Mouse (Mus musculus) thymus, adult 2 months (tissue): ENCODE measurements at regions not wholly inside any gene's neighbourhood (a gene's known extent, or its start where the extent isn't known, plus 50 kb on each side); places are given as distances from the start of the nearest gene placed in this dataset.
A peak's percentile ranks its signal among the peaks of the same experiment; 100 is the strongest.
"Not testable (repeated sequence)": the region's sequence is repeated elsewhere in the genome, so short reads cannot be mapped to it uniquely, and the experiment has no call there.

Experiments
- DNase-seq: peaks from one replicate; pipeline ENCODE4 v3.0.0; 2021
- H3K27ac ChIP-seq: fragments of 200-500 bp; 2 replicates; pipeline ENCODE4 v1.5.1; 2012; ENCODE audit warnings: low read length, control low read depth; ENCODE audit not compliant: control insufficient read depth, insufficient read depth
- H3K27me3 ChIP-seq: fragments of 200-500 bp; 2 replicates; pipeline ENCODE4 v1.6.1; 2012; ENCODE audit warnings: mild to moderate bottlenecking, low read length, moderate library complexity, mixed read lengths; ENCODE audit not compliant: control insufficient read depth, insufficient read depth
- H3K36me3 ChIP-seq: fragments of 200-500 bp; 2 replicates; pipeline ENCODE4 v1.6.1; 2012; ENCODE audit warnings: mild to moderate bottlenecking, low read length, moderate library complexity; ENCODE audit not compliant: control insufficient read depth, insufficient read depth
- H3K4me1 ChIP-seq: fragments of 200-500 bp; replicated peaks from 2 replicates; pipeline ENCODE4 v1.6.1; 2012; ENCODE audit warnings: low read length; ENCODE audit not compliant: control insufficient read depth, insufficient read depth
- H3K4me3 ChIP-seq: fragments of 200-500 bp; 2 replicates; pipeline ENCODE4 v1.5.1; 2012; ENCODE audit warnings: mild to moderate bottlenecking, low read length, control low read depth, moderate library complexity; ENCODE audit not compliant: control insufficient read depth, insufficient read depth
- CTCF ChIP-seq: fragments of 200-500 bp; IDR thresholded peaks from 2 replicates; pipeline ENCODE4 v1.5.1; 2012; ENCODE audit warnings: mild to moderate bottlenecking, control low read depth, low read length, moderate library complexity, borderline replicate concordance; ENCODE audit not compliant: control insufficient read depth, poor library complexity, insufficient read depth; ENCODE audit errors: extremely low read depth
- POLR2A ChIP-seq: fragments of 200-500 bp; IDR thresholded peaks from 2 replicates; pipeline ENCODE4 v1.6.1; 2012; ENCODE audit warnings: mild to moderate bottlenecking, low read length, control low read depth, moderate library complexity; ENCODE audit not compliant: control insufficient read depth, poor library complexity, insufficient read depth; ENCODE audit errors: extremely low read depth
- WGBS: fragments of 180-500 bp; shearing (Covaris S2); methylation state at CpG from one replicate; pipeline ENCODE4 v1.1.7; 2018; 5-methylcytosine and 5-hydroxymethylcytosine counted together

DNA sequence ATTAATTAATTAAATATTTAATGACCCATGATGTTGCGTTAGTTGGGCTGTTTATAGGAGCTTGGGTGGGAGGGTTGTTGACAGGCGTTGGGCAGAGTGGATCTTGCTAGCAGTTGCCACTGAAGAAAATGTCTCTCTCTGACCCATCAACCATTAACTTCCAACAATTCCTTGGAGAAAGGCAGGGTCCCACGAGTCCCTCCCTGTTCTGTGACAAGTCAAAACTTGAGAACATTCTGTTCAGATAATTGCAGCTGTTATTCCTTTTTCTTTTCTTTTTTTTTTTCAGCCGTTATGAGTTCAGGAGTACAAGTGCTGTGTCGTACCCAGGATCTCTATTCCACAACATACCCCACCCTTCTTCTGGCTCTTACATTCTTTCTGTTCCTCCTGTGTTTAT lies 59.8 kb upstream of the Tnfrsf21 start:
- WGBS, result 89% methylated on average over 5 of the region's 5 CpGs
- no peak for DNase-seq
- H3K27ac ChIP-seq, result no peak overlapping the region
- H3K36me3 ChIP-seq, result no peaks in the 10 kb centered on the region
- H3K4me3 ChIP-seq, result no peak overlapping the region
- no peaks in the 10 kb centered on the region for H3K4me1 ChIP-seq
- no peaks in the 10 kb centered on the region for H3K27me3 ChIP-seq
- TF ChIP-seq CTCF, result no peak
- no peak for TF ChIP-seq POLR2A

DNA sequence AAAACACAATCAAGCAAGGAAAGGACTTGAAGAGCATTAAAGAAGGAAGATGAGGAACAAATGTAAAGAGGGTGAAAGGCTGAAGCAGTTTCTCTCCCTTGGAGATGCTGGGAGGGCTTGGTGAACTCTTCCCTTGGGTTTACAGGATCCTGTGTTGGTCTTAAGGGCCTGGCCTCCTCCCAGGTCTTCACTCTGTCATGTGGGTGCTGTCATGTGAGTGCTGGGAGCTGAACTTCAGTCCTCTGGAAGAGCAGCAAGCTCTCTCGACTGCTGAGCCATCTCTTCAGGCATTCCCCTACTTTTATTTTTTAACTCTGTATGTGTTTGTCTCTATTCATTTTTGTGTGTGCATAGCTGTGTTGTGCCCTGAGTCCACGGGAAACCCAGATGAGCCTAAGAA lies 61.6 kb upstream of the Tnfrsf21 start:
- no peaks in the 10 kb centered on the region for H3K4me1 ChIP-seq
- H3K27me3 ChIP-seq, result no peaks in the 10 kb centered on the region
- no peak for TF ChIP-seq CTCF
- no peak for TF ChIP-seq POLR2A
- WGBS, result 73% methylated on average over 2 of the region's 2 CpGs
- DNase-seq, result no peak
- H3K27ac ChIP-seq, result no peak overlapping the region
- no peak overlapping the region for H3K4me3 ChIP-seq
- H3K36me3 ChIP-seq, result no peaks in the 10 kb centered on the region

DNA sequence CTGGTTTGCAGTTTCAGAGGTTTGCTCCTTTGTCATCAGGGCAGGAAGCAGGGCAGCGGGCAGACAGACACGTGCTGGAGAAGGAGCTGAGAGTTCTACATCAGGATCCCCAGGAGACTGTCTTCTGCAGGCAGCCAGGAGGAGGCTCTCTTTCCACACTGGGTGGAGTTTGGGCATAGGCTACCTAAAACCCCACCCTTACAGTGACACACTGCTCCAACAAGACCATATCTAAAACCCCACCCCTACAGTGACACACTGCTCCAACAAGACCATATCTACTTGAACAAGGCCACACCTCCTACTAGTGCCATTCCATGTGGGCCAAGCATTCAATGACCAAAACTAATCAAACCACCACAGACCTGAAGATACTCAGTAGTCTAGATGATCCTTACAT lies 68.0 kb upstream of the Cd2ap start:
- no peak overlapping the region for H3K27ac ChIP-seq
- WGBS, result 90% methylated on average over 2 of the region's 2 CpGs
- no peaks in the 10 kb centered on the region for H3K36me3 ChIP-seq

DNA sequence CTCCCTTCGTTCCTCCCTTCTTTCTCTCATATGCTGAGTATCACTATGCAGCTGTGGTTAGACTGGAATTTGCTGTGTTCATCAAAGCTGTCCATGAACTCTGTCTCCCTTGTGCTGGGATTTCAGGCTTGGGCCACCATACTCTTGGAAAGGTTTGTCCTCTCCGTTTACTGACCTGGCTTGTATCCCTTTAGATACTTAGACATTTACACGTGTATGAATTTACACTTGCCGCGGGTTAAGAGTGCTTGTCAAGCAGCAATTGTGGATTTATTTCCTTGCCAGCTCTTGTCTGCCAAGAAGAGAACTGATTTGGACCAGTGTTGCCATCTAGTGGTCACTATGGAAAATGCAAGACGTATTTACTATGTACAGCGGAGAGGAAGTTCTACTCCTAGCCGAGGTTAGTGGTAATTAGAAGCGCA lies 66.8 kb upstream of the Cd2ap start:
- Histone ChIP-seq H3K36me3 (no peaks in the 10 kb centered on the region), H3K4me1 (no peaks in the 10 kb centered on the region), H3K27me3 (no peaks in the 10 kb centered on the region), H3K27ac (no peak overlapping the region), H3K4me3 (no peak overlapping the region)
- TF ChIP-seq POLR2A (no peak), CTCF (no peak)
- peak; percentile 74 for DNase-seq
- WGBS, result 4% methylated on average over 9 of the region's 9 CpGs

More for the DNA sequence above, 68.0 kb upstream of the Cd2ap start:
- DNase-seq, result no peak
- Histone ChIP-seq H3K4me1 (no peaks in the 10 kb centered on the region), H3K4me3 (no peak overlapping the region), H3K27me3 (no peaks in the 10 kb centered on the region)
- TF ChIP-seq POLR2A (no peak), CTCF (no peak)

DNA sequence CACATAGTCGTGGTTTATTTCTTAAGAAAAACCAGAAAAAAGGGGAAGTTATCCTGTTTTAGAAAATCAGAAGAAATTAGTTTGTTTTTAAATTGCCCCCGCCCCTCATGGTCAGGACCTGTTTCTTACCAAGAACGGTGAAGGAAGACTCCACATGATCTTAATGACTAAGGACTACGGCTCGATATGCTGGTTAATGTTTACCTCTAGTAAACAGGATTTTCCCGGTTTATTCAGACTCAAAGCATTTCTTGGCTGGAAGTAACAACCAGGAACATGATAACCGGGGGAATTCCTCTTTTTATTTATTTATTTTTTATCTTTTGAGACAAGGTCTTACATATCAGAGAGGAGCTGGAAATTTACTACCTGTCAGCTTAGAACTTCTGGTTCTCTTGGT lies 63.0 kb upstream of the Cd2ap start:
- no peak overlapping the region for H3K4me3 ChIP-seq
- TF ChIP-seq POLR2A (no peak), CTCF (no peak)
- WGBS, result 36% methylated on average over 7 of the region's 7 CpGs
- no peaks in the 10 kb centered on the region for H3K4me1 ChIP-seq
- H3K36me3 ChIP-seq, result no peaks in the 10 kb centered on the region
- H3K27me3 ChIP-seq, result no peaks in the 10 kb centered on the region
- DNase-seq, result no peak
- H3K27ac ChIP-seq, result no peak overlapping the region

DNA sequence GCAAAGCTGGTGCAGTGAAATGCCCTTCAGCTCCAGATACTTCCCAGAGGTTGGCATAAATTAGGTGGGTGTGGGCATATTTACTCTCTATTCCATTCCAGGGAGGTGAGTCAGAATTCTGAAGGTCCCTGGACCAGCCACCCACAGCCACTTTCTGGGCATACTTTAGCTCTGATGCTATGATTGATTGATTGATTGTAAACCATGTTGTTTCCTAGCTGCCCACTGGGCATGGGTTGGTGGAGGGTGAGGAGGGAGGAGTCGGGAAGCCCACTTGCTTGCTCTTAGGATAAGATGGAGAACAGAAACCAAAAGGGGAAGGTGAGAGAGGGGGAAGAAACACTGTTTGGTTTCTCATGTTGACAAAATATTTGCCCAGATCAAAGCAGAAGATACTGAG lies 62.1 kb upstream of the Cd2ap start:
- WGBS, result 45% methylated on average over 1 of the region's 1 CpGs
- Histone ChIP-seq H3K27ac (no peak overlapping the region), H3K27me3 (no peaks in the 10 kb centered on the region)

GRCm38 (mm10) chr17:42937480-42937879 lies 61.0 kb upstream of the Cd2ap start:
- WGBS, result 51% methylated on average over 3 of the region's 3 CpGs
- not testable (repeated sequence) for DNase-seq, H3K4me1 ChIP-seq, H3K27me3 ChIP-seq, H3K36me3 ChIP-seq, H3K27ac ChIP-seq, H3K4me3 ChIP-seq

More for the DNA sequence above, 62.1 kb upstream of the Cd2ap start:
- DNase-seq, result no peak
- H3K4me1 ChIP-seq, result no peaks in the 10 kb centered on the region
- no peaks in the 10 kb centered on the region for H3K36me3 ChIP-seq
- no peak overlapping the region for H3K4me3 ChIP-seq
- TF ChIP-seq POLR2A (no peak), CTCF (no peak)
